23 mouse cellular contexts compared by ENCODE assay signal in the genomic region with DNA sequence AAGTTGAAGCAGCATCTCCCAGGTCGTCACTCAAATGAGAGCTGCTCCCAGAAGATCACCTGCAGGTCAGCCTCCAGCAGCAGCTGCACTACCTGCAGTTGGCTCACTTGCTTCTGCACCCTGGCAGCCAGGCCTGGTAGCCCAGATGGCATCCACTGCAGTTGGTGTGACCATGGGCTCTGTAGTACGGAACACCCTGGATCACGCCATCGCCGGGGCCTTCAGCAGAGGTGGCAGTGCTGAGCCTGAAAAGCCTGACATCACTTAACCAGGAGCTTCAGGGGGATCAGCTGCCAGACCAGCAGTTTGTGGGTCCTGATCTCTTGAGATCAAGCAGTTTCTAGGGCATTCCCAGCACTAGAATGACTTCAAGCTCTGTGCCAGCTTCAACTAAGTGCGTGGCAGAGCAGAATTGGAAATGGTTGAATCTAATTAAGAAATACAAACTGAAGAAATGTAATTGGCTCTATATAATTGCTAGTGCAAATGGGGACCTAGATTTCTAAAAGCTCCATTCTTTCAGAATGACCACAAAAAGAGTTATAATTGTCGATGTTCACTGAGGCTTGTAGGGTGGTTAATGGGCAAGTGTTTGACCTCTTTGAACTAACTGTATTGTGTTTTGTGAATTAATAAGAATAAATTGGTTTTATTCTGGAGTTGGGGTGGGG. TPM values are rescaled to one million over a fixed set of nuclear protein-coding genes. Genes with fewer than 3 reads are reported as not detected.
DNase-seq lines count a peak whose midpoint lies in the region; ATAC-seq and TF ChIP-seq lines count a peak whose summit lies in the region.
"Had no signal": no experiment of that assay in that cellular context is flagged by ENCODE, and none has a peak within 500 bp of the region (broad histone marks: within the 10 kb centered on the region; RNA-seq: fewer than 3 reads in every experiment).

No protein-coding gene starts in this region.

- 51% methylated on average over 7 of the region's 7 CpGs for WGBS in forebrain, embryonic 13.5 days
- WGBS in forebrain, postnatal 0 days = 27% methylated on average over 7 of the region's 7 CpGs

- no peaks in the 10 kb centered on the region for H3K27me3 ChIP-seq in forebrain, embryonic 13.5 days
- H3K27me3 ChIP-seq in forebrain, postnatal 0 days (ENCODE audit: insufficient read depth, low read length) = no peaks in the 10 kb centered on the region
- H3K27me3 ChIP-seq: CH12.LX; embryonic facial prominence, embryonic 12.5 days; hindbrain, embryonic 12.5 days had no signal

- H3K4me2 ChIP-seq in forebrain, embryonic 13.5 days = no peak overlapping the region
- H3K4me2 ChIP-seq in forebrain, postnatal 0 days (ENCODE audit: low read depth) = no peak overlapping the region
- H3K4me2 ChIP-seq: embryonic facial prominence, embryonic 12.5 days; hindbrain, embryonic 12.5 days had no signal

- peak; percentile 81 for DNase-seq in heart, adult 11 months
- no peak for DNase-seq in heart, adult 18-20 months
- peak; percentile 74 for DNase-seq in brain, embryonic 14.5 days (ENCODE audit: low read depth)
- peak; percentile 20 for DNase-seq in forebrain, postnatal 0 days
- no peak for DNase-seq in testis, postnatal 10 days (ENCODE audit: low spot score)
- DNase-seq in gastrocnemius, adult 8-10 months (ENCODE audit: low spot score in 2 of 2) = no peak
- no peak for DNase-seq in urinary bladder, postnatal 4 days (ENCODE audit: low spot score in 2 of 2)
- DNase-seq: adrenal gland, adult 8-10 months; adrenal gland, postnatal 36 days; cerebellum, adult 11 months; cerebellum, adult 8-10 months; cerebellum, postnatal 14 days; gastrocnemius, postnatal 25 days; heart, postnatal 10 days; heart, postnatal 4 days; kidney, adult 11 months had no signal

- ATAC-seq in forebrain, embryonic 13.5 days = peak; percentile 79
- ATAC-seq in forebrain, postnatal 0 days = peak; percentile 51
- ATAC-seq: hindbrain, embryonic 16.5 days; inflammation-experienced regulatory T-cells, adult 6 months had no signal

- TF ChIP-seq CTCF in brain, embryonic 14.5 days (IDR thresholded peaks at IDR 0.05; ENCODE audit: borderline replicate concordance, extremely low read depth, insufficient read depth, insufficient read length) = no peak
- no peak for TF ChIP-seq CTCF in forebrain, postnatal 0 days (IDR thresholded peaks at IDR 0.05; ENCODE audit: low read depth)

- no peaks in the 10 kb centered on the region for H3K36me3 ChIP-seq in forebrain, embryonic 13.5 days (ENCODE audit: poor library complexity, severe bottlenecking)
- H3K36me3 ChIP-seq in forebrain, postnatal 0 days (ENCODE audit: insufficient read depth) = no peaks in the 10 kb centered on the region
- H3K36me3 ChIP-seq: embryonic facial prominence, embryonic 12.5 days; heart, embryonic 10.5 days; hindbrain, embryonic 12.5 days had no signal

- H3K4me1 ChIP-seq in forebrain, embryonic 13.5 days = peaks cover 10% of the 10 kb centered on the region
- no peaks in the 10 kb centered on the region for H3K4me1 ChIP-seq in forebrain, postnatal 0 days (ENCODE audit: insufficient read depth)
- H3K4me1 ChIP-seq: embryonic facial prominence, embryonic 12.5 days; hindbrain, embryonic 12.5 days had no signal

- H3K9me3 ChIP-seq in forebrain, embryonic 13.5 days (replicated peaks) = no peaks in the 10 kb centered on the region
- H3K9me3 ChIP-seq in forebrain, postnatal 0 days (ENCODE audit: low read length) = no peaks in the 10 kb centered on the region
- H3K9me3 ChIP-seq: embryonic facial prominence, embryonic 12.5 days; heart, embryonic 10.5 days; hindbrain, embryonic 12.5 days had no signal

- no peak overlapping the region for H3K4me3 ChIP-seq in forebrain, embryonic 13.5 days
- no peak overlapping the region for H3K4me3 ChIP-seq in forebrain, postnatal 0 days (ENCODE audit: low read depth, low read length)
- H3K4me3 ChIP-seq: embryonic facial prominence, embryonic 12.5 days; heart, embryonic 10.5 days; hindbrain, embryonic 12.5 days had no signal

- no peak overlapping the region for H3K9ac ChIP-seq in forebrain, embryonic 13.5 days
- no peak overlapping the region for H3K9ac ChIP-seq in forebrain, postnatal 0 days
- H3K9ac ChIP-seq: embryonic facial prominence, embryonic 12.5 days; hindbrain, embryonic 12.5 days had no signal

- no peak overlapping the region; the same call in 1 of the 2 replicates for H3K27ac ChIP-seq in forebrain, embryonic 13.5 days
- H3K27ac ChIP-seq in forebrain, postnatal 0 days (ENCODE audit: low read depth, low read length) = no peak overlapping the region
- H3K27ac ChIP-seq: embryonic facial prominence, embryonic 12.5 days; heart, embryonic 10.5 days; hindbrain, embryonic 12.5 days had no signal

- TF ChIP-seq POLR2A in brain, embryonic 14.5 days (IDR thresholded peaks at IDR 0.05; ENCODE audit: borderline replicate concordance, extremely low read depth, insufficient read depth, insufficient read length, poor library complexity, severe bottlenecking) = no peak

RNA-seq across cellular contexts. Expression of a gene that starts 11.6 kb away (rescaled TPM):
- total RNA-seq in heart, adult 18-20 months (2021) = 1,000 to 10,000 TPM; 2,644 to 2,919 TPM
- polyA plus RNA-seq in brain, embryonic 14.5 days (2012; rRNA removed) = 348 and 411 TPM in 2 replicates
- 439 and 465 TPM in 2 replicates for polyA plus RNA-seq in forebrain, embryonic 13.5 days (2015; fragmentation: Nextera tagmentation; extraction: Ambion mirVana)
- 321 and 336 TPM in 2 replicates for total RNA-seq in forebrain, postnatal 0 days (2014; rRNA removed)
- 529 and 607 TPM in 2 replicates for polyA plus RNA-seq in forebrain, postnatal 0 days (2015; fragmentation: Nextera tagmentation; extraction: Ambion mirVana)
- total RNA-seq in gastrocnemius, adult 8-10 months (2022) = 1,000 to 10,000 TPM; 1,088 to 1,186 (median 1,135) TPM

RNA-seq across cellular contexts. Expression of a gene that starts 45.7 kb away (rescaled TPM):
- total RNA-seq in heart, adult 18-20 months (2021) = 10 to 100 TPM; 34.0 to 42.4 TPM
- 177 and 225 TPM in 2 replicates for polyA plus RNA-seq in brain, embryonic 14.5 days (2012; rRNA removed)
- 250 and 265 TPM in 2 replicates for polyA plus RNA-seq in forebrain, embryonic 13.5 days (2015; fragmentation: Nextera tagmentation; extraction: Ambion mirVana)
- 126 and 149 TPM in 2 replicates for total RNA-seq in forebrain, postnatal 0 days (2014; rRNA removed)
- 61.3 and 62.8 TPM in 2 replicates for polyA plus RNA-seq in forebrain, postnatal 0 days (2015; fragmentation: Nextera tagmentation; extraction: Ambion mirVana)
- total RNA-seq in gastrocnemius, adult 8-10 months (2022) = 10 to 100 TPM; 47.8 to 71.6 (median 53.8) TPM

RNA-seq across cellular contexts. Expression of a gene that starts 52.7 kb away (rescaled TPM):
- total RNA-seq in heart, adult 18-20 months (2021) = 10 to 100 TPM; 18.4 to 20.9 TPM
- polyA plus RNA-seq in brain, embryonic 14.5 days (2012; rRNA removed) = 7.4 and 9.3 TPM in 2 replicates
- 13.0 and 14.7 TPM in 2 replicates for polyA plus RNA-seq in forebrain, embryonic 13.5 days (2015; fragmentation: Nextera tagmentation; extraction: Ambion mirVana)
- total RNA-seq in forebrain, postnatal 0 days (2014; rRNA removed) = 13.1 and 16.3 TPM in 2 replicates
- 8.6 and 13.2 TPM in 2 replicates for polyA plus RNA-seq in forebrain, postnatal 0 days (2015; fragmentation: Nextera tagmentation; extraction: Ambion mirVana)
- 10 to 100 TPM in 2 of 4 experiments, 1 to 10 TPM in 2; 9.1 to 11.1 (median 10.4) TPM for total RNA-seq in gastrocnemius, adult 8-10 months (2022)

RNA-seq across cellular contexts. Expression of a gene that starts 52.9 kb away (rescaled TPM):
- total RNA-seq in heart, adult 18-20 months (2021) = 1 to 10 TPM; 5.6 to 6.5 TPM
- 29.4 and 31.3 TPM in 2 replicates for polyA plus RNA-seq in brain, embryonic 14.5 days (2012; rRNA removed)
- 19.8 and 20.2 TPM in 2 replicates for polyA plus RNA-seq in forebrain, embryonic 13.5 days (2015; fragmentation: Nextera tagmentation; extraction: Ambion mirVana)
- 33.4 and 45.7 TPM in 2 replicates for total RNA-seq in forebrain, postnatal 0 days (2014; rRNA removed)
- polyA plus RNA-seq in forebrain, postnatal 0 days (2015; fragmentation: Nextera tagmentation; extraction: Ambion mirVana) = 15.3 and 16.7 TPM in 2 replicates
- total RNA-seq in gastrocnemius, adult 8-10 months (2022) = 1 to 10 TPM in 3 of 4 experiments, under 1 TPM in 1; 0.87 to 2.0 (median 1.7) TPM

Comparison
In these comparisons a context has a peak if more than half of its experiments do, and no peak if none do; other contexts are left out.
1. DNase-seq: peak in heart, adult 11 months (single experiment), brain, embryonic 14.5 days (single experiment) and forebrain, postnatal 0 days (single experiment); none in heart, adult 18-20 months (0 of 2), testis, postnatal 10 days (single experiment), gastrocnemius, adult 8-10 months (0 of 2) and urinary bladder, postnatal 4 days (0 of 2).